Mouse (Mus musculus): Measurements from ENCODE around the gene C2. TPM values are rescaled to one million over a fixed set of nuclear protein-coding genes. Genes with fewer than 3 reads are reported as not detected.
A peak's percentile ranks its signal among the peaks of the same experiment; 100 is the strongest.

Gene C2
- polyA plus RNA-seq, 1 experiment from 2014 or later: 0.65 TPM

DNA sequence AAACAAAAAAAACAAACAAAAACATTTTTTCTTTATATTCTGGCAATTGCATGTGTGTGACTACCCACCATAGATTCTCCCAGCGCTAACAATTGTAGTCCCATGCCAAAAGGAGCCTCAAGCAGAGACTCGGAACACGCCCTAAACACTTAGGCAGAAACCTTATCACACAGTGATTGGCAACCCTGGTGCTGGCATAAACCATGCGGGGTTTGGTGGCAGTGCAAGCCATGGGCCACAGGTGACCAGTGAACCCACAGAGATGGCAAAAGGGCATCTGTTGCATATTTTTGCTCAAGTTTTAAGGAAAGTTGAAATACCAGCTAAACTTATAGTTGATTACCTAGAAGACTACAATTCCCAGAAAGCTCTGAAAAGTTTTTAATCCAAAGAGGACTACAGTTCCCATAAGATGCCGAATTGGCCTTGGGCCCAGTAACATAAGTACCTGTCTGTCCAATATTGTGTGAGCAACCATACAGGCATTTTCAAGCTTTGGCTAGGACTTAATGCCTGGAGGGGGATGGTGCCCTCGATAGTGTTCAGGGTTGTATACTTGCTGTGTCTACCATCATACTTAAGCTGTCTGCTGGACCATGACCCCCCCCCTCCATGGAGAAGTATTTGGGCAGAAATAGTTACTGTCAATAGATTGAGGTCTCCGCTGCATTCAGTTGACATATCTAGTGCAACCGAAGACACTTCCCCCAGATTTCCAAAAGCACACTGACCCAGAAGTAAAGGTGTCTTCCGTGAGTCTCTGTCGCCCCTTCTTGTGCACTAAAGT lies 499 bp downstream of the C2 start:
- ChIA-PET CTCF (interaction anchor here (1.4 kb wide), 1 partner anchor 26 kb away, joined by 3 read pairs; no protein-coding TSS in a partner anchor), POLR2A (interaction anchor here (0.5 to 0.7 kb wide), 4 partner anchors 16 to 318 kb away, joined by 3 to 12 read pairs (median 4); partner anchors contain the start of gene Gm20547)
- in situ Hi-C loops (cut with MboI; ENCODE audit: low pct_unique_long_range_greater_than_20kb): no loop called here
- no peak for ATAC-seq
- TF ChIP-seq CTCF (IDR thresholded peaks at IDR 0.05): no peak
- H3K27me3 ChIP-seq: no peaks in the 10 kb centered on the region
- no peak for DNase-seq (ENCODE audit: low read depth, low spot score)

- in situ Hi-C loops (cut with MboI; ENCODE audit: low pct_unique_long_range_greater_than_20kb): no loop called here
- no peak for TF ChIP-seq CTCF (IDR thresholded peaks at IDR 0.05)
- H3K27me3 ChIP-seq: no peaks in the 10 kb centered on the region
- ATAC-seq (no peak), DNase-seq (ENCODE audit: low read depth, low spot score) (no peak)
- ChIA-PET POLR2A (no interaction called here), CTCF (interaction anchor here (1.4 kb wide), 1 partner anchor 28 kb away, joined by 3 read pairs; no protein-coding TSS in a partner anchor)
Observed at GRCm38 (mm10) chr17:34896366-34896765, 1.7 kb downstream of the C2 start.

DNA sequence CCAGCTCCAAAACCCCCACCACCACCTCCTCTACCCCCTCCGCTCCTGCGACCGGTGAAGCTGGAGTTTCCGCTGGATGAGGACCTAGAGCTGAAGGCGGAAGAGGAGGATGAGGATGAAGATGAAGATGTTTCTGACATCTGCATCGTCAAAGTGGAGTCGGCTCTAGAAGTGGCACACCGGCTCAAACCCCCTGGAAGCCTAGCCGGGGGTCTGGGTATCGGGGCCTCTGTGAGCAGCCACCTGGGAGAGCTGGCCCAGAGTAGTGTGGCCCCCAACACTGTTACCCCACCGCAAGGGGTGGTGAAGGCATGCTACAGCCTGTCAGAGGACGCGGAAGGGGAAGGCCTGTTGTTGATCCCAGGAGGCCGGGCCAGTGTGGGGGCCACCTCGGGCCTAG lies 2.3 kb downstream of the C2 start:
- no peak for TF ChIP-seq CTCF (IDR thresholded peaks at IDR 0.05)
- in situ Hi-C loops (cut with MboI; ENCODE audit: low pct_unique_long_range_greater_than_20kb): no loop called here
- CTCF ChIA-PET: interaction anchor here (1.1 kb wide), 1 partner anchor 40 kb away, joined by 5 read pairs; no protein-coding TSS in a partner anchor
- DNase-seq (ENCODE audit: low read depth, low spot score) (no peak), ATAC-seq (no peak)
- POLR2A ChIA-PET: no interaction called here
- H3K27me3 ChIP-seq: no peaks in the 10 kb centered on the region

- DNase-seq (ENCODE audit: low read depth, low spot score) (no peak), ATAC-seq (no peak)
- TF ChIP-seq CTCF (IDR thresholded peaks at IDR 0.05): no peak
- ChIA-PET CTCF (interaction anchor here (1.1 kb wide), 1 partner anchor 39 kb away, joined by 5 read pairs; no protein-coding TSS in a partner anchor), POLR2A (no interaction called here)
- no peaks in the 10 kb centered on the region for H3K27me3 ChIP-seq
- in situ Hi-C loops (cut with MboI; ENCODE audit: low pct_unique_long_range_greater_than_20kb): loop anchor here (5.0 kb wide), 1 partner anchor 38 kb away; no protein-coding TSS in a partner anchor
Observed at GRCm38 (mm10) chr17:34894801-34895530, 3.1 kb downstream of the C2 start.

- ChIA-PET POLR2A (interaction anchor here (0.9 kb wide), 1 partner anchor 10 kb away, joined by 4 read pairs; no protein-coding TSS in a partner anchor), CTCF (interaction anchor here (1.7 kb wide), 1 partner anchor 38 kb away, joined by 5 read pairs; no protein-coding TSS in a partner anchor)
- no peak for TF ChIP-seq CTCF (IDR thresholded peaks at IDR 0.05)
- H3K27me3 ChIP-seq: no peaks in the 10 kb centered on the region
- DNase-seq (ENCODE audit: low read depth, low spot score) (peak; percentile 75), ATAC-seq (peak; percentile 40)
- in situ Hi-C loops (cut with MboI; ENCODE audit: low pct_unique_long_range_greater_than_20kb): loop anchor here (5.0 kb wide), 1 partner anchor 37 kb away; no protein-coding TSS in a partner anchor
Observed at GRCm38 (mm10) chr17:34894074-34894597, 3.9 kb downstream of the C2 start.

DNA sequence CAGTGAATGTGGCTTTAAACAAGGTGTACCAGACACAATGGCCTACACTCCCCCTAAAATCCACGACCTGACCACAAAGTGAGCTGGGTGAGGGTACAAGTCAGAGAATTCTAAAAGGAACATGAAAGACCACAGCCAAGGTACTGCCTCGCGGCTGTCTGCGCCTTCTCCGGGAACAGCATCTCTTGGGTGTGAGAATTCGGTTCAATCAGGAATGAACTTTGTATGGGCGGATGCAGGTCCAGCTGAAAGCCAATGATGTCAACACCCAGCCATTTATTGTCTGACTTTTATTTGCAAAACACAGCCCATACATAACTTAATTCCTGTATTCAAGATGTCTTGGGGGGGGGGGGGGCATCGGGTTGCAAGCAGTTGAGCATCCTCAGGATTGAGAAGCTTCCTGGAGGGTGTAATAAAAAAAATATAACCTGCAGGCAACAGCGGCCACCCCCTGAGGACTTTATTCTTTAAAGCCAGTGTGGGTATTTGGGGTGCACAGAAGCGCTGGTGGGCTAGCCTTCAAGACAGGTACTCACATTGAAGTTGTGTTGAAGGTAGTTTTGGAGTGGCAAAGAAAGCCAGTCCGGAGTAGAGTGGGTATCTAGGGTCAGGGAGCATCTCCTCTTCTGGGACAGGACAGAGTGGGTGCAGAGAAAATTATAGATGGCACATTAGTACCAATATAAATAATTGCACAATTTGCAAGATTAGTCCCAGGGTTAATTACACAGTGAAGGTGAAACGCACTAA lies 4.8 kb downstream of the C2 start:
- POLR2A ChIA-PET: interaction anchor here (0.9 kb wide), 1 partner anchor 9 kb away, joined by 4 read pairs; no protein-coding TSS in a partner anchor
- TF ChIP-seq CTCF (IDR thresholded peaks at IDR 0.05): no peak
- in situ Hi-C loops (cut with MboI; ENCODE audit: low pct_unique_long_range_greater_than_20kb): loop anchor here (5.0 kb wide), 1 partner anchor 36 kb away; no protein-coding TSS in a partner anchor
- CTCF ChIA-PET: interaction anchor here (1.7 kb wide), 1 partner anchor 37 kb away, joined by 5 read pairs; no protein-coding TSS in a partner anchor
- no peaks in the 10 kb centered on the region for H3K27me3 ChIP-seq
- no peak for DNase-seq (ENCODE audit: low read depth, low spot score)
- ATAC-seq: no peak

GRCm38 (mm10) chr17:34891377-34891776 lies 6.7 kb downstream of the C2 start:
- DNase-seq (ENCODE audit: low read depth, low spot score) (no peak), ATAC-seq (no peak)
- TF ChIP-seq CTCF (IDR thresholded peaks at IDR 0.05): no peak
- ChIA-PET POLR2A (interaction anchor here (0.6 kb wide), 1 partner anchor 34 kb away, joined by 3 read pairs; no protein-coding TSS in a partner anchor), CTCF (interaction anchor here (0.9 kb wide), 1 partner anchor 35 kb away, joined by 4 read pairs; no protein-coding TSS in a partner anchor)
- H3K27me3 ChIP-seq: no peaks in the 10 kb centered on the region
- in situ Hi-C loops (cut with MboI; ENCODE audit: low pct_unique_long_range_greater_than_20kb): loop anchor here (5.0 kb wide), 1 partner anchor 34 kb away; no protein-coding TSS in a partner anchor

DNA sequence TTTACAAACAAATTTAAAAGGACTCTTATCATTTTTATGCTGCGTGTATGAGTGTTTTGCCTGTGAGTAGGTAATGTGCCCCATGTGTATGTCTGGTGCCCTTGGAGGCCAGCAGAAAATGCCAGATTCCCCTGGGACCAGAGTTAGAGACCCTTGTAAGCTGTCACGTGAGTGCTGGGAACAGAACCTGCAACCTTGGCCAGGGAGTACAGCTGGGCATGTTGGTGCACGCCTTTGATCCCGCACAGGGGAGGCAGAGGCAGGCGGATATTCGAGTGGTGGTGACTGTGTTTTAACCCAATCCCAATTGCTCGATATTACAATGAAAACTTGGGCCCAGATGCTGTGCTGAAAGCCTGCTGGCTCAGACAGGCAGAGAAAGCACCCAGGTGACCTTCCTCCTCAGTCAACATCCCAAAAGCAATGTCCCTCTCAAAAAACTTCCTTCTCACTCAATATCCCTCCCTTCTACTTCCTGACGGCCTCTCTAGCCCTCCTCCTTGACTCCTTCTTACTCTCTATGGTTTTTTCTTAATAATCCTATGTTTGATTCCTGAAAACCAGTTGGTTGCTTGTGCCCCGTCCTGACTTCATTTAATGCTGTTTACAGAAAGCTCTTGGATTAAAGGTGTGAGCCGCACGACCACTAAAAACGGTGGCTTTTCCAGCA lies 7.9 kb downstream of the C2 start:
- in situ Hi-C loops (cut with MboI; ENCODE audit: low pct_unique_long_range_greater_than_20kb): loop anchor here (5.0 kb wide), 1 partner anchor 33 kb away; no protein-coding TSS in a partner anchor
- ChIA-PET POLR2A (no interaction called here), CTCF (no interaction called here)
- no peak for ATAC-seq
- H3K27me3 ChIP-seq: no peaks in the 10 kb centered on the region
- DNase-seq (ENCODE audit: low read depth, low spot score): no peak
- no peak for TF ChIP-seq CTCF (IDR thresholded peaks at IDR 0.05)

DNA sequence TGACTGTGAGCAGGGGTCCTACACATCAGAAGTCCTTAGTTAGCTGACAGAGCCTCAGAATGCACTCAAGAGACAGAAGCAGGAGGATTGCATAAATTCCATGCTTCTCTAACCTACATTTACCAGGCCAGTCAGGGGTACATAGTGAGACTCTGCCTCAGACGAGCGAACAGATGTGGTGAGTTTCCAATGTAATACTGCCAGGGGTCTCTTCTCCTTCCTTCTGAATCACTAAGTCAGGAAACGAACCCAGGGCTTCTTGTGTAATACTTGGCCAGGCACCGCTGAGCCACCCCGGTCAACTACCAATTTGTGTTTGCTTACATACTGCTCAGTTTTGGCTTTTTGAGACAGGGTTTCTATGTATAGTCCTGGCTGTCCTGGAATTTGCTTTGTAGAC lies 10.1 kb downstream of the C2 start:
- ATAC-seq: no peak
- POLR2A ChIA-PET: no interaction called here
- no peak for DNase-seq (ENCODE audit: low read depth, low spot score)
- no peak for TF ChIP-seq CTCF (IDR thresholded peaks at IDR 0.05)
- H3K27me3 ChIP-seq: no peaks in the 10 kb centered on the region
- in situ Hi-C loops (cut with MboI; ENCODE audit: low pct_unique_long_range_greater_than_20kb): no loop called here
- CTCF ChIA-PET: no interaction called here

Data from Patski (cell line).